Mouse (Mus musculus) midbrain, postnatal 0 days (tissue): ENCODE results near the gene Cbl. TPM values are rescaled to one million over a fixed set of nuclear protein-coding genes. Genes with fewer than 3 reads are reported as not detected.

Experiments
- ATAC-seq: fragments of 200-750 bp; cut with Nextera tagmentation; 2 replicates; pipeline ENCODE4 v1.8.0; 2017; ENCODE audit warnings: moderate number of reproducible peaks, mild to moderate bottlenecking, moderate TSS enrichment, moderate library complexity; ENCODE audit not compliant: low FRiP score
- DNase-seq: peaks from one replicate; pipeline ENCODE4 v3.0.0-alpha.2; 2015; ENCODE audit warnings: low spot score
- H3K27ac ChIP-seq: fragments of 300-500 bp; sonication (generic); 2 replicates; pipeline ENCODE4 v1.5.1; 2014; ENCODE audit warnings: low read depth, mild to moderate bottlenecking, low read length, mixed read lengths
- H3K27me3 ChIP-seq: fragments of 300-500 bp; sonication (generic); 2 replicates; pipeline ENCODE4 v1.6.1; 2014; ENCODE audit warnings: low read length, control low read depth, mixed read lengths; ENCODE audit not compliant: insufficient read depth
- H3K36me3 ChIP-seq: fragments of 300-500 bp; sonication (generic); 2 replicates; pipeline ENCODE4 v1.6.1; 2014; ENCODE audit warnings: low read length, control low read depth, mixed read lengths; ENCODE audit not compliant: insufficient read depth
- H3K4me1 ChIP-seq: fragments of 300-500 bp; sonication (generic); 2 replicates; pipeline ENCODE4 v1.6.1; 2014; ENCODE audit warnings: mild to moderate bottlenecking, control low read depth, antibody characterized with exemption, low read length, mixed read lengths; ENCODE audit not compliant: insufficient read depth
- H3K4me2 ChIP-seq: fragments of 300-500 bp; sonication (generic); 2 replicates; pipeline ENCODE4 v1.6.1; 2014; ENCODE audit warnings: low read depth, mild to moderate bottlenecking, low read length, mixed read lengths; ENCODE audit not compliant: poor library complexity, severe bottlenecking
- H3K4me3 ChIP-seq: fragments of 300-500 bp; sonication (generic); 2 replicates; pipeline ENCODE4 v1.5.1; 2014; ENCODE audit warnings: low read depth, mild to moderate bottlenecking, low read length, moderate library complexity
- H3K9ac ChIP-seq: fragments of 300-500 bp; sonication (generic); replicated peaks from 2 replicates; pipeline ENCODE4 v1.6.1; 2014; ENCODE audit warnings: mild to moderate bottlenecking, low read length, moderate library complexity, mixed read lengths; ENCODE audit not compliant: poor library complexity, severe bottlenecking
- H3K9me3 ChIP-seq: fragments of 300-500 bp; sonication (generic); 2 replicates; pipeline ENCODE4 v1.6.1; 2016; ENCODE audit warnings: low read length, control low read depth
- CTCF ChIP-seq: IDR thresholded peaks from 2 replicates; pipeline ENCODE4 v1.5.1; 2016; ENCODE audit warnings: antibody characterized with exemption, mild to moderate bottlenecking
- WGBS: fragments of 180-500 bp; shearing (Covaris S2); extraction: QIAGEN DNeasy Blood & Tissue Kit; methylation state at CpG from one replicate; pipeline ENCODE4 v1.1.7; 2014; 5-methylcytosine and 5-hydroxymethylcytosine counted together
- polyA plus RNA-seq: library from polyadenylated mRNA; unstranded; fragments of >200 nt; fragmentation: Nextera tagmentation; extraction: Ambion mirVana; gene quantifications from 2 replicates; pipeline ENCODE4 v1.2.1, GENCODE M21; 2015
- total RNA-seq: library from RNA; depleted of rRNA; stranded (reverse); fragments of >200 nt; gene quantifications from 2 replicates; pipeline ENCODE4 v1.2.3, GENCODE M21; 2014

Cbl gene
- total and polyA plus RNA-seq, 2 experiments from 2014 or later = 17.3 to 32.1 TPM

GRCm38 (mm10) chr9:44199580-44199979 lies 34.3 kb downstream of the Cbl start:
- no peak for TF ChIP-seq CTCF
- ATAC-seq (no peak), DNase-seq (no peak)

GRCm38 (mm10) chr9:44199166-44199565 lies 34.7 kb downstream of the Cbl start:
- no peak overlapping the region for H3K4me3 ChIP-seq
- WGBS = 79% methylated on average over 3 of the region's 3 CpGs
- TF ChIP-seq CTCF = no peak
- H3K27me3 ChIP-seq = no peaks in the 10 kb centered on the region
- H3K4me1 ChIP-seq = no peaks in the 10 kb centered on the region
- peaks cover 6% of the 10 kb centered on the region; the same call in 1 of the 2 replicates for H3K36me3 ChIP-seq
- H3K9me3 ChIP-seq = no peaks in the 10 kb centered on the region
- no peak overlapping the region for H3K4me2 ChIP-seq
- no peak for ATAC-seq
- H3K9ac ChIP-seq = no peak overlapping the region
- H3K27ac ChIP-seq = no peak overlapping the region
- no peak for DNase-seq

More at GRCm38 (mm10) chr9:44199580-44199979, 34.3 kb downstream of the Cbl start:
- no peaks in the 10 kb centered on the region for H3K27me3 ChIP-seq
- H3K4me2 ChIP-seq = no peak overlapping the region
- peaks cover 6% of the 10 kb centered on the region; the same call in 1 of the 2 replicates for H3K36me3 ChIP-seq
- H3K4me3 ChIP-seq = no peak overlapping the region
- H3K27ac ChIP-seq = no peak overlapping the region
- no peak overlapping the region for H3K9ac ChIP-seq
- H3K4me1 ChIP-seq = no peaks in the 10 kb centered on the region
- no peaks in the 10 kb centered on the region for H3K9me3 ChIP-seq

- H3K36me3 ChIP-seq = peaks cover 6% of the 10 kb centered on the region; the same call in 1 of the 2 replicates
- no peaks in the 10 kb centered on the region for H3K4me1 ChIP-seq
- TF ChIP-seq CTCF = no peak
- H3K4me2 ChIP-seq = no peak overlapping the region
- H3K9me3 ChIP-seq = no peaks in the 10 kb centered on the region
- no peak overlapping the region for H3K9ac ChIP-seq
- ATAC-seq (no peak), DNase-seq (no peak)
- WGBS = 95% methylated on average over 4 of the region's 4 CpGs
- H3K27ac ChIP-seq = no peak overlapping the region
- no peak overlapping the region for H3K4me3 ChIP-seq
- no peaks in the 10 kb centered on the region for H3K27me3 ChIP-seq
These were observed 37.5 kb downstream of the Cbl start for GRCm38 (mm10) chr9:44196354-44196753.

GRCm38 (mm10) chr9:44194000-44194399 lies 39.8 kb downstream of the Cbl start:
- Histone ChIP-seq H3K9me3 (no peaks in the 10 kb centered on the region), H3K9ac (no peak overlapping the region), H3K27ac (no peak overlapping the region), H3K27me3 (no peaks in the 10 kb centered on the region), H3K36me3 (peaks cover 6% of the 10 kb centered on the region; the same call in 1 of the 2 replicates), H3K4me1 (no peaks in the 10 kb centered on the region), H3K4me2 (no peak overlapping the region), H3K4me3 (no peak overlapping the region)
- no peak for TF ChIP-seq CTCF
- WGBS = 97% methylated on average over 1 of the region's 1 CpGs
- ATAC-seq (no peak), DNase-seq (no peak)

GRCm38 (mm10) chr9:44192794-44193193 lies 41.1 kb downstream of the Cbl start:
- TF ChIP-seq CTCF = no peak
- DNase-seq = no peak
- Histone ChIP-seq H3K4me3 (no peak overlapping the region), H3K4me1 (no peaks in the 10 kb centered on the region), H3K4me2 (no peak overlapping the region), H3K27me3 (no peaks in the 10 kb centered on the region), H3K27ac (no peak overlapping the region), H3K9me3 (no peaks in the 10 kb centered on the region), H3K9ac (no peak overlapping the region), H3K36me3 (0 out of 2 replicates have a peak, but pooled peaks cover 4% of the 10 kb centered on the region)
- ATAC-seq = no peak
- WGBS = 96% methylated on average over 5 of the region's 5 CpGs

GRCm38 (mm10) chr9:44192312-44192711 lies 41.5 kb downstream of the Cbl start:
- no peaks in the 10 kb centered on the region for H3K27me3 ChIP-seq
- no peak overlapping the region for H3K4me3 ChIP-seq
- H3K9ac ChIP-seq = no peak overlapping the region
- no peak for ATAC-seq
- H3K27ac ChIP-seq = no peak overlapping the region
- WGBS = 93% methylated on average over 3 of the region's 3 CpGs
- no peaks in the 10 kb centered on the region for H3K9me3 ChIP-seq
- no peak overlapping the region for H3K4me2 ChIP-seq
- H3K4me1 ChIP-seq = no peaks in the 10 kb centered on the region
- DNase-seq = no peak
- H3K36me3 ChIP-seq = no peaks in the 10 kb centered on the region
- TF ChIP-seq CTCF = no peak
